Mouse (Mus musculus): ENCODE measurements around the gene Agk. TPM values are rescaled to one million over a fixed set of nuclear protein-coding genes. Genes with fewer than 3 reads are reported as not detected.

Gene Agk
- polyA plus RNA-seq, 1 experiment: 4.4 TPM

DNA sequence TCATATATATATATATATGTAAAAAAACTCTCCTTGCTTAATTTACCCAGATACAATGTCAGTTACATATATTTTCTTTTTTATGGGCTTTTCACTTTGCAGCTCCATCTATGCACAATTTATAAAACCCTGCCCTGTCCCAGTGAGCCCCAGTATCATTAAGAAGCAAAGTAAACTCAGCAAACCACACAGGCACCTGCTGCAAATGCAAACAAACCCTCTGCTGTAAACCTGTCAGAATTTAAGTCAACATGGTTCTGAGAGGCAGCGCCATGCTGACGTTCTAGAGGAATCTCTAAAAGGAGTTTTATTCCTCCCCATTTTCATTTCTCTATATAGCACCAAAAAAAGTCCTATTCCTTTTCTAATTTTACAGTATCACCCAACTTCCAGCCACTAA is 77.1 kb downstream of the Agk start:
- Histone ChIP-seq H3K36me3 (ENCODE audit: control insufficient read depth, insufficient read depth, low read length) (peaks cover 29% of the 10 kb centered on the region), H3K4me1 (ENCODE audit: control insufficient read depth, insufficient read depth, insufficient read length, low read length) (peaks cover under 1% of the 10 kb centered on the region; the same call in 1 of the 2 replicates), H3K27me3 (ENCODE audit: control insufficient read depth, insufficient read depth, low read length) (no peaks in the 10 kb centered on the region), H3K27ac (ENCODE audit: insufficient read depth, low read depth, low read length) (no peak overlapping the region), H3K4me3 (ENCODE audit: low read depth, low read length) (no peak overlapping the region)
- 29% methylated on average over 2 of the region's 2 CpGs for WGBS
- TF ChIP-seq POLR2A (IDR thresholded peaks at IDR 0.05; ENCODE audit: low read depth, low read length): no peak

GRCm38 (mm10) chr6:40403640-40404285 is 78.8 kb downstream of the Agk start:
- 46% methylated on average over 4 of the region's 4 CpGs for WGBS
- Histone ChIP-seq H3K4me1 (ENCODE audit: control insufficient read depth, insufficient read depth, insufficient read length, low read length) (no peaks in the 10 kb centered on the region), H3K27ac (ENCODE audit: insufficient read depth, low read depth, low read length) (no peak overlapping the region), H3K27me3 (ENCODE audit: control insufficient read depth, insufficient read depth, low read length) (no peaks in the 10 kb centered on the region), H3K36me3 (ENCODE audit: control insufficient read depth, insufficient read depth, low read length) (peaks cover 28% of the 10 kb centered on the region), H3K4me3 (ENCODE audit: low read depth, low read length) (no peak overlapping the region)
- TF ChIP-seq POLR2A (IDR thresholded peaks at IDR 0.05; ENCODE audit: low read depth, low read length) (no peak), CTCF (IDR thresholded peaks at IDR 0.05; ENCODE audit: extremely low read depth, insufficient read length, insufficient replicate concordance, low read depth, low read length) (no peak)

- TF ChIP-seq POLR2A (IDR thresholded peaks at IDR 0.05; ENCODE audit: low read depth, low read length): no peak
- TF ChIP-seq CTCF (IDR thresholded peaks at IDR 0.05; ENCODE audit: extremely low read depth, insufficient read length, insufficient replicate concordance, low read depth, low read length): no peak
- Histone ChIP-seq H3K4me3 (ENCODE audit: low read depth, low read length) (no peak overlapping the region), H3K27ac (ENCODE audit: insufficient read depth, low read depth, low read length) (no peak overlapping the region), H3K36me3 (ENCODE audit: control insufficient read depth, insufficient read depth, low read length) (peaks cover 13% of the 10 kb centered on the region), H3K27me3 (ENCODE audit: control insufficient read depth, insufficient read depth, low read length) (no peaks in the 10 kb centered on the region), H3K4me1 (ENCODE audit: control insufficient read depth, insufficient read depth, insufficient read length, low read length) (no peaks in the 10 kb centered on the region)
- 85% methylated on average over 3 of the region's 3 CpGs for WGBS
These were observed 86.1 kb downstream of the Agk start for GRCm38 (mm10) chr6:40411085-40411484.

- H3K4me1 ChIP-seq (ENCODE audit: control insufficient read depth, insufficient read depth, insufficient read length, low read length): no peaks in the 10 kb centered on the region
- TF ChIP-seq CTCF (IDR thresholded peaks at IDR 0.05; ENCODE audit: extremely low read depth, insufficient read length, insufficient replicate concordance, low read depth, low read length) (no peak), POLR2A (IDR thresholded peaks at IDR 0.05; ENCODE audit: low read depth, low read length) (no peak)
- H3K4me3 ChIP-seq (ENCODE audit: low read depth, low read length): no peak overlapping the region
- H3K27ac ChIP-seq (ENCODE audit: insufficient read depth, low read depth, low read length): no peak overlapping the region
- peaks cover 3% of the 10 kb centered on the region for H3K36me3 ChIP-seq (ENCODE audit: control insufficient read depth, insufficient read depth, low read length)
- WGBS: 81% methylated on average over 5 of the region's 5 CpGs
- no peaks in the 10 kb centered on the region for H3K27me3 ChIP-seq (ENCODE audit: control insufficient read depth, insufficient read depth, low read length)
These were observed 88.1 kb downstream of the Agk start for GRCm38 (mm10) chr6:40413046-40413445.

DNA sequence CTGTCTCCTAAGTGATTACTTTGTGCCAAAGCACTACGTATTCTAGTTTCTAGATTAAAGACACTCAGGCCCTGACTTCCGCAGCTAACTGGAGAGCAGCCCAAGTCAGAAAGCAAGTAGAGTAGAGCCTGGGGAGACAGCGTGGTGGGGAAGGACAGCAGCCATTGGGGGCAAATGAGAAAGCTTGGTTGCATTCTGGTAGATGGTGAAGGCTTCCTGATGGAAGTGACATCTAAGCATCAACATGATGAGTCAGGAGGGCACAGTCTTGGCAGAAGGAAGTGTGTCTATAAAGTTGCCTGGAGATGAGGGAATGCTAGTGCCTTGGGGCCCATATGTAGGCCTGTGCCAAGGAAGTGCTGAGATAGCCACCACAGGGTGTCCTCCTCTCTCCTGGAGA is 88.6 kb downstream of the Agk start:
- 92% methylated on average over 3 of the region's 3 CpGs for WGBS
- Histone ChIP-seq H3K4me3 (ENCODE audit: low read depth, low read length) (no peak overlapping the region), H3K27me3 (ENCODE audit: control insufficient read depth, insufficient read depth, low read length) (no peaks in the 10 kb centered on the region), H3K36me3 (ENCODE audit: control insufficient read depth, insufficient read depth, low read length) (peaks cover 5% of the 10 kb centered on the region), H3K27ac (ENCODE audit: insufficient read depth, low read depth, low read length) (no peak overlapping the region), H3K4me1 (ENCODE audit: control insufficient read depth, insufficient read depth, insufficient read length, low read length) (no peaks in the 10 kb centered on the region)
- no peak for TF ChIP-seq POLR2A (IDR thresholded peaks at IDR 0.05; ENCODE audit: low read depth, low read length)
- no peak for TF ChIP-seq CTCF (IDR thresholded peaks at IDR 0.05; ENCODE audit: extremely low read depth, insufficient read length, insufficient replicate concordance, low read depth, low read length)

GRCm38 (mm10) chr6:40415799-40416198 is 90.8 kb downstream of the Agk start:
- no peaks in the 10 kb centered on the region for H3K4me1 ChIP-seq (ENCODE audit: control insufficient read depth, insufficient read depth, insufficient read length, low read length)
- TF ChIP-seq POLR2A (IDR thresholded peaks at IDR 0.05; ENCODE audit: low read depth, low read length): no peak
- TF ChIP-seq CTCF (IDR thresholded peaks at IDR 0.05; ENCODE audit: extremely low read depth, insufficient read length, insufficient replicate concordance, low read depth, low read length): no peak
- 78% methylated on average over 5 of the region's 5 CpGs for WGBS
- H3K4me3 ChIP-seq (ENCODE audit: low read depth, low read length): no peak overlapping the region
- H3K27ac ChIP-seq (ENCODE audit: insufficient read depth, low read depth, low read length): no peak overlapping the region
- H3K36me3 ChIP-seq (ENCODE audit: control insufficient read depth, insufficient read depth, low read length): peaks cover 2% of the 10 kb centered on the region; the same call in 1 of the 2 replicates
- H3K27me3 ChIP-seq (ENCODE audit: control insufficient read depth, insufficient read depth, low read length): no peaks in the 10 kb centered on the region

DNA sequence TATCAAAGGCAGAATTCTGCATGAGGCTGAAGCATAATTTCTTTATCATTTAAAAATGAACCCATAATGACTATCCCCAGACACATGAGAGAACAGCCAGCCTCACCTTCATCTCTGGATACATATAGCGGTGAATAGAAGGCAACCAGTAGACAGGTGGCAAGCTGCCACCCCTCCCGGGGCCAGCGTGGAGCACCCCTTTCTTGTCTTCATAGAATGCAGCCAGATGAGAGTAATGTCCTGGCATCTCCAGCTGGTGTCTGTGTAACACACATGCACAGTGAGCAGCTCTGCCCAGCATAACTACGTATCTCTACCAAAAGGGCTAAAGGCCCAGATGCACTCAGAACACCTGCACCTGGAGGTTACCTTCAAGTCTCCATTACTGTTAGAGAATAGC is 93.4 kb downstream of the Agk start:
- WGBS: 95% methylated on average over 4 of the region's 4 CpGs
- TF ChIP-seq POLR2A (IDR thresholded peaks at IDR 0.05; ENCODE audit: low read depth, low read length) (no peak), CTCF (IDR thresholded peaks at IDR 0.05; ENCODE audit: extremely low read depth, insufficient read length, insufficient replicate concordance, low read depth, low read length) (no peak)
- H3K4me3 ChIP-seq (ENCODE audit: low read depth, low read length): no peak overlapping the region

More for the DNA sequence above, 93.4 kb downstream of the Agk start:
- peaks cover 4% of the 10 kb centered on the region; the same call in 1 of the 2 replicates for H3K36me3 ChIP-seq (ENCODE audit: control insufficient read depth, insufficient read depth, low read length)
- H3K27ac ChIP-seq (ENCODE audit: insufficient read depth, low read depth, low read length): no peak overlapping the region
- H3K4me1 ChIP-seq (ENCODE audit: control insufficient read depth, insufficient read depth, insufficient read length, low read length): no peaks in the 10 kb centered on the region
- H3K27me3 ChIP-seq (ENCODE audit: control insufficient read depth, insufficient read depth, low read length): no peaks in the 10 kb centered on the region

All from small intestine, adult 2 months (tissue).